Mouse (Mus musculus): Measurements from ENCODE around the gene Vmn1r123.
"Not testable (repeated sequence)": the region's sequence is repeated elsewhere in the genome, so short reads cannot be mapped to it uniquely, and the experiment has no call there.

Vmn1r123 gene

DNA sequence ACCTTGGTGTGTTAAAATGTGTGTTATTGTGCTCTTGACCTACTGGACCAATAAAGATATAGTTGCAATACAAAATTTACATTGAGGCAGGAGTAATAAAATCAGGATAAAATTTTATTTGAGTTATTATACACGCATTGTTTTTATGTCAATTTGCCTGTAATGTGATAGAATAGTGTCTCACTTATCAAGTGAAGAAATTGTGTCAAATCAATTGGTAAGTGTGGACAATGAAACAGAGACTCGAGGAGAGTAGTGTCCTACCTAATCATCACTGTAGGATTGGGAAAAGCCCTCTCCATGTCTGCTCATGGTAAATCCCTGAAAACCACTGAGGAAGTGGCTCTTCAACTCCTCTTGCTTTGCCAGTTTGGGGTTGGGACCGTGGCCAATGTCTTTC, at the start of gene Vmn1r123:
Vmn1r123 (plus strand) TSS at position 301 of the 400 bp plus-strand sequence.
- DNase-seq, result not testable (repeated sequence)

- not testable (repeated sequence) for DNase-seq
Measured at GRCm38 (mm10) chr7:21134028-21134427, 28.0 kb upstream of the Vmn1r123 start, which contains the start of gene Vmn1r122. Gene Vmn1r122 (minus strand): TSS chr7:21134128.

DNA sequence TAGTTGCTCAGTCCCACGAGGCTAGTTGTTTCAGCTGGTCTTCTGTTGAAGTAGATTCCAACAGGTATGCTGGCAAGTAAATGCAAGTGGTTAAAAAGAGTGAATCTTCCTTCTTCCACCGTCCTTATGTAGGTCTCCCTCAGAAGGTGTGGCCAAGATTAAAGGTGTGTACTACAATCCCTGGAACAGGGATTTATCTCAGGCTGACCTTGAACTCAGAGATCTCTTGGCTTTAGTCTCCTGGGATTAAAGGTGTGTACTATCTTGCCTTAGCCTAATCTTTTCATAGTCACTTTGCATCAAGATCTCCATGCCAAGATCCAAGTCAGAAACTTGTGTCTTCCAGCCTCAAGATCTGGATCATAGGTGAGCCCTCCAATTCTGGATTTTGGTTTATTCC, 28.3 kb downstream of the Vmn1r123 start, which contains the start of gene Gm5157:
Gm5157 (minus strand) TSS at position 101 of the 400 bp plus-strand sequence.
- DNase-seq, result not testable (repeated sequence)

All from right cerebral cortex, postnatal 25 days (tissue).